Mouse (Mus musculus) spleen, adult 2 months (tissue): ENCODE measurements around the gene Nek8.

Experiments used
- CTCF ChIP-seq: fragments of 200-500 bp; IDR thresholded peaks from 2 replicates; pipeline ENCODE4 v1.5.1; 2011; ENCODE audit warnings: mild to moderate bottlenecking, inconsistent platforms; ENCODE audit not compliant: insufficient read depth, insufficient read length, insufficient replicate concordance; ENCODE audit errors: extremely low read depth
- POLR2A ChIP-seq: fragments of 200-500 bp; IDR thresholded peaks from 2 replicates; pipeline ENCODE4 v1.6.1; 2011; ENCODE audit warnings: low read depth, low read length, inconsistent platforms

GRCm38 (mm10) chr11:78194411-78195100 lies 18.1 kb upstream of the Nek8 start:
- TF ChIP-seq CTCF (no peak), POLR2A (no peak)
